Mouse (Mus musculus) layer of hippocampus, adult 9-10 months (tissue): ENCODE measurements at regions not wholly inside any gene's neighbourhood (a gene's known extent, or its start where the extent isn't known, plus 50 kb on each side); places are given as distances from the start of the nearest gene placed in this dataset.

ENCODE experiments used
- DNase-seq: peaks from one replicate; pipeline ENCODE4 v3.0.0; 2022; ENCODE audit warnings: low spot score

DNA sequence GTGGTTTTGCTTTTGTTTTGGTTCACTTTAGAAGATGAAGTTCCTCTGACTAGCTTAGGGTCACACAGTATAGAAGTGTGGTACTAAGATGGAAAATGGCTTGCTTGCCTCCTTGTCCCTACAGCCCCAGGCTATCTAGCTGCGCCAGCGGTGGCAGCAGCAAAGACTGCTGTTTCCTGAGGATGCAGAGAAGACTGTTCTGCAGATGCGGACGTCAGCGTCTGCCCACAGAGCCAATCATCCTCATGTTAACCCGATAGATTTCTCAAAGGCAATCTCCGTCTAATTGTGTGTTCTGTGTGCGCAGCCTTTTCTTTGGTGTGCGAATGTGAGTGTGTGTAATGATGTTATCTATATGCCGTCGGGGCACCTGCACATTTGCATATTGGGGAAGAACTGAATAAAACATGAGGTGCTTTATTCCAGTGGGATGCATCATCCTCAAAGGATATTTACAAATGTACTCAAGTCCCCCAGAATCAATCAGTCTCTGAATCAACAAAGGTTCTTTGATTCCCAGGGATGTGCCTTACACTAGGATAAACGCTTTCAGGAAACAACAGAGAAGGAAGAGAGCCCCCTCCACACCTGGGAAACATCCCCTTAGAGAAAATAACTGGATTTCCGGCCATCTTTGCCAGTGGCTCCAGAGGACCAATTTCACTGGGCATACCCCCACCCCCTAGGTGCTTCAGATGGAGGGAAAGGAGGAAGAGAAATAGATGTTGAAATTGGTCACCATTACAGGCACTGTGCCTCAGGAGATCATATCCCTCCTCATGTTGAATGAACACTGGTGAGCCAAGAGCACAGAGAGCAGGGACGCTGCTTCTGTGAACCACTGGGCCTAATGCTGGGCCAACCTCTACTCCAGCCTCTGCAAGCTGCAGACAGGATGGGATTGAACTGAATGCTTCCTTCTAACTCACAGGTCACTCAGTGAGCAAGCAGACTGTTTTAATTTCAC lies 409.7 kb upstream of the Plxna2 start:
- DNase-seq: no peak

DNA sequence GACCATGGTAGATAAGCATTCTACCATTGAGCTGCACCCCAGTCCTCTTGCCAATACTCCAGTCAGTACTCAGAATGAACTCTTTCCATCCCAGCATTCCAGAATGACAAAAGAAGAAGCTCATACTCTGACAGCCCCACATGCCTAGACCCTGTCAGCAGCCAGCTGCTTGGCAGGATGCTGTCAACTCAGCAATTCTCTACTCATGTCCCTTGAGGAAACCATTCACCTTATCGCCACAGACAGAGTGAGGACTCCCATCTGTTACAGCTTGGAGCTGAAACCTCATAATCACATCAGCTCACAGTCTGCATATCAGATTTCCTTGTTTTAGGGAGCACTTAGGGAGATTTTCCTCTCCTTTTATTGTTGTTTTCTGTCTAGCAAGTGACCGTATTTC lies 420.5 kb upstream of the Plxna2 start:
- DNase-seq: no peak

- DNase-seq: no peak
These were observed 435.7 kb upstream of the Plxna2 start for GRCm38 (mm10) chr1:194182293-194182692.

DNA sequence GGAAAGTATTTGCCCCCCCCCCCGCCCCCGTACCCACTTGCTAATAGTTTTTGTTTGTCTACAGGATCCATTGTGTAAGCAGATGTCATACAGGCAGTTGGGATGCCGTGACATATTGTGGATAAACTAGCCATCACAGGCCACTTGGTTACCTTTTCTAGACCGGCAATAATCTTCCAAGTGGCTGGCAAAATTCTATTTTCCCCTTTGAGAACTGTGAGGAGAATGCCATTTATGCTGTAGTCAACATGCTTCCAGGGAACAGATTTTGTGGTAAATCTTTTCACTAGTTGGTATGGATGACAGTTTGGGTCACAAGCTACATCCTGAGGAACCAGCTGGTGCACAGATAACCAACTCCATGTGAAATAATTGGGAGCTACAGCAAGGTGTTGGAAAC lies 456.5 kb upstream of the Plxna2 start:
- no peak for DNase-seq

DNA sequence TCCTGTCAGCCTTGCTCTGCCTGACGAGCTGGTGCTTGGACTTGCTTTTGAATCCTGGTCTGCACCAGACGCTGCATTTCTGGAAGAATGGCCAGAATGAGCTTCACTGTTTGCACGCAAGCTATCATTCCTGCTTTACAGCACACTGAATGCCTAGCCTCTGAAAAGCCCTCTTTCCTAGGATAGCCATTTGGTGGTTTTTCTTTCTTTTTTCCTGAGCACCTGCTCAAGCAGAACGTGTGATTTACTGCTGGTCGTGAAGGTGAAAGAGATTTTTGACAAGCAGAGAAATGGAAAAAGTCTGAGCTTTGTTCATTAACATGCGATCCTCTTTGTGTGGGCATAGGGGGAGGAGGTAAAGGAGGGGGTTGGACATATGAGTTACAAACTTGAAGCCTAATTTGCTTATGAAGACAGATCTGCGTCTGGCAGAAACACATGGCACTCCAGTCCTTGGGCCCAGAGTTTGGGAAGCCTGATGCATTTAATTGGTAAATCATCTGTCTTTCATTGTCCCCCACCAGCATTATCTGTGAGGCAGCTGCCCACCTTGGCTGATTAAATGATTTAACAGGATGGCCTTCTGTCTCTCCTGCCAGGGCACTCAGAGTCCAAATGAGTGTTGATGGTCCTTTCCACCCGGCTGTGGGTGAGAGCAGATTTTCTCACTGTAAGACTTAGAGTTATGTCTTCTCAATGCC lies 457.1 kb upstream of the Plxna2 start:
- DNase-seq: peak; percentile 36

GRCm38 (mm10) chr1:194157268-194157667 lies 460.8 kb upstream of the Plxna2 start:
- DNase-seq: no peak

- no peak for DNase-seq
These were observed 469.3 kb upstream of the Plxna2 start for GRCm38 (mm10) chr1:194148416-194149364.

DNA sequence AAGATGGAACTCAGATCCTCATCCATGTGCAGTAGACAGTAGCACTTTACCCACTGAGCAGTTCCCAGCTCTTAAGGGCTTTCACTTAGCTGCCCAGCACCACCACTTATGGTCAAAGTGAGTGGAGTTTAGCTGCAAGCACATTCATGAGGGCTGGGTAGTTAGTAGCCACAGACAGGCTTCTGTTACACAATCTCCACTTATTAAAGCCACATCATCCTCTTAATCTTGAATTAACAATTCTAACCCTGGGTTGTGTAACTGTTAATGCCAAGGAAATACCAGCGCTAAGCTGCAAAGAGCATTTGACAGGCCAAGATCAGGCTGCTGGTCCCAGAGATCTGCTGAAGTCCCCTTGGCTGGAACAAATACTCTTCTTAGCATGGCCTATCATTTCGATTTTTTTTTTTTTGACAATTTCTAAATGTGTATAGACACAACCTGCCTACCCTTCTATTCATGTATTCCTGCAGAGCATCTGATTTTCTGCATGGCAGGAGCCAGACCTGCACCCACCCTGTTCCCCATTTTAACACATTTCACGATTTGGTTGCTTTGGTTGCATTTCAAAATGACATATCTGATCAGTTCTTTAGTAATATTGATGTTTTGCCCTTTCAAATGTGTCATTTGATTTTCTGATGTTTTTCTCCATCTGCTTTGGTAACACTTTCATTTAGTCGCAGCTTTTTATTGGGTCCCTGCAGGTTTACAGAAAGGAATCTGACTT lies 500.2 kb upstream of the Plxna2 start:
- peak; percentile 10 for DNase-seq

- DNase-seq: no peak
These were observed 503.6 kb upstream of the Plxna2 start for GRCm38 (mm10) chr1:194114399-194114798.

DNA sequence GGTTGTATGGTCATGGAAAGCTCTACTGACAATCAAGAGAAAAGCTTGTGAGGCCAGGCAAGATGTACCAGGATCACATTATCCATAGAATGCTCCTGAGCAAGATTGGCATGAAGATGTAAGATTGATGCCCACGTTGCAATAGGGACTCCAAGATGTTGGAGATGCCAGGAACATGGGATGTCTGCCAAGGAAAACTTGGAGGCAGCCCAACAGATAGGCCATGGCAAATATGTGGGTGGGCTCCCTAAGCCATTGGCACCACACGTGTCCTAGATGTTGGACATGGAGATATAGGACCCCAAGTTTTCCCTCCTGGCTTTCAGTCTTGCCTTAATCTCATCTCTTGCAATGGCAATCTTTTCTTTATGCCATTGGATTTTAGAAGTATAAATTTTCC lies 506.1 kb upstream of the Plxna2 start:
- DNase-seq: no peak

DNA sequence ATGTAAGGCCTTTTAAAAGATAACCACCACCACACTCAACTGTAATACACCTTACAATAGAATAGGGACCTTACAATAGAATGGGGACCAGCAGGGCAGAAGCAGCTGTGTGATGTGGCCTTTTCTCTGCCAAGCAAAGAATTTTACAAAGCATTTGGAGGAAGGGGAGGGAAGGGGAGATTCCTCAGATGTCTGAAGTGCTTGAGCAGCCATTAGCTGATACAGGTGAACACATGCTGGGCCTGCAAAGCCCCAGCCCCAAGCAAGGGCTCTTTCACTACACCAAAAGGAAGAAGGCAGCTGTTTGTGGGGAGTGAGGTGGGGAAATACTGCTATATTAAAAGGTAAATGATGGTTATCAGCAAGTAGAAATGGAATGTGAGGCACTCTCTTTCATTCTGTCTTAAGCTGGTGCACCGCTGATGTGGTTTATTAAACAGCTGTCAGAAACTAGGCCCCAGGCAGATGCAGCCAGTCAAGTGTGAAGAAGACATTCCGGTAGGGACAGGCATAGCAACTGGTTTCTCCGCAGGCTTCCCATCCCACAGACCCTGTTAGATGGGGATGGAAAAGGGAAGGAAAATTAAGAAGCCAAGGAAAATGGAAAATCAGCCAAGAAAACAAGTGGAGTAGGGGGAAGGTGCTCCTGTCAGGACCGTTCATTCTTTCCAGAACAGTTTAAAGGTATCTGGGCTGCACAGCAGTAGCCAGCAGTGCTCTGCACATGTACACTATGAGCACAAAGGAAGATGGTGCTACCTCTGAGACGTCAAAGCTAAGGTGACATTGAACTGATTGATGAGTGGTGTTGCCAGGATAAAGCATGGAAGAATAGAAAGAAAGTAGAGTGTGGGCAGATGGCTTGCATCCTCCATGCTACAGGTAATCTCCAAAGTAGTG lies 508.6 kb upstream of the Plxna2 start:
- no peak for DNase-seq

- no peak for DNase-seq
These were observed 509.9 kb upstream of the Plxna2 start for GRCm38 (mm10) chr1:194108132-194108531.

GRCm38 (mm10) chr1:194107271-194107938 lies 510.6 kb upstream of the Plxna2 start:
- no peak for DNase-seq

- no peak for DNase-seq
These were observed 528.0 kb upstream of the Plxna2 start for GRCm38 (mm10) chr1:194089918-194090548.

- DNase-seq: no peak
These were observed 559.5 kb upstream of the Plxna2 start for GRCm38 (mm10) chr1:194058512-194058911.

DNA sequence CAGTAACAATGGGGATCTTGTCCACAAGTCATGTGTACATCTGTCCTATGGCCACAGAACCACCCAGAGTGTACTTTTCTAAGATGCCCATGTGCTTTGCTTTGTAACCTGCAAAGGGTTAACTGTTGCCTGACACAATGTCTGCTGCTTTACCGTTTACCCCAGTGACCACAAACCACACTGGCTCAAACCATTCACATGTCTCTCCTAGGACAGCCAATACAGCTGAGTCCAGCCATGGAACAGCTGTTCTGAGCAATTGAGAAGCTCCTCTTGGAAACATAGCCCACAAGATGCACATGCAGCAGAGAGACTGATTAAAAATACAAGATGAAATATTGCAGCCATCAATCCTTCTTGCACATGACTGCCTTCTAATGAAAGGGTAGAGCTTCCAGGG lies 561.5 kb upstream of the Plxna2 start:
- DNase-seq: no peak

DNA sequence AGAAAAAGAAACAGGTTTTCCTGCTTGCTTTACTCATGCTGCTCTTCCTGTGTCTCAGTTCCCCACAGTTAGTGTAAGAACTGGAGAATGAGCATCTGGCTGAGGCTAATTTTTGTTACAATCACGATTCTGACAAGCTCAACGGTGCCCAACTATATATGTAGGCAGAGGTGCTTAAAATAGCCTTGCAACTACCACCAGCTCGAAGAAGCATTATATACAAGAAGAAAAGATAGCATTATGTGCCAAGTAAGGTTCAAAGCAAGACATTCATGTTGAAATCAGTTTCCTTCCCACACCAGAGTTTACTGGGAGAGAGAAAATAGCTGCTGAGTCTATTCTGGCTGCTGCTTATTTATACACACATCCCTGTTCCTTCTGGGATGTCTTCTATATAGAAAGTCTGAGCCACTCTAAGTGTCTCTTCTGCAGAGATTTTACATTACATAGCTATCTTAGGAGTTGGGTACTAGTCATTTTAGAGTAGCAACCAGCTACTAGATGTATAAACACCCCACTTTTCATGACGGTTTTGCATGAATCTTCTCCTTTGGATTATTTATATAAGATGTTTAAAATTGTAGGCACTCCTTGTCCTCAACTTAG lies 568.2 kb upstream of the Plxna2 start:
- DNase-seq: no peak

GRCm38 (mm10) chr1:194041393-194042352 lies 576.3 kb upstream of the Plxna2 start:
- no peak for DNase-seq
